Mouse (Mus musculus) heart, postnatal 0 days (tissue): ENCODE data around the gene Rgp1. TPM values are rescaled to one million over a fixed set of nuclear protein-coding genes. Genes with fewer than 3 reads are reported as not detected.
"Not testable (repeated sequence)": the region's sequence is repeated elsewhere in the genome, so short reads cannot be mapped to it uniquely, and the experiment has no call there.

Source experiments
- ATAC-seq: fragments of 200-750 bp; cut with Nextera tagmentation; 2 replicates; pipeline ENCODE4 v1.8.0; 2017; ENCODE audit warnings: low read depth, moderate number of reproducible peaks, moderate library complexity; ENCODE audit not compliant: insufficient read depth
- DNase-seq: peaks from one replicate; pipeline ENCODE4 v3.0.0-alpha.2; 2016; ENCODE audit warnings: low spot score
- H3K27ac ChIP-seq: fragments of 300-500 bp; sonication (generic); 2 replicates; pipeline ENCODE4 v1.5.1; 2014; ENCODE audit warnings: low read depth, mild to moderate bottlenecking
- H3K27me3 ChIP-seq: fragments of 300-500 bp; sonication (generic); 2 replicates; pipeline ENCODE4 v1.6.1; 2014; ENCODE audit warnings: low read length, mixed read lengths; ENCODE audit not compliant: control insufficient read depth, insufficient read depth
- H3K36me3 ChIP-seq: fragments of 300-500 bp; sonication (generic); replicated peaks from 2 replicates; pipeline ENCODE4 v1.6.1; 2014; ENCODE audit warnings: low read length, mixed read lengths; ENCODE audit not compliant: control insufficient read depth, insufficient read depth
- H3K4me1 ChIP-seq: fragments of 300-500 bp; sonication (generic); 2 replicates; pipeline ENCODE4 v1.6.1; 2014; ENCODE audit warnings: antibody characterized with exemption; ENCODE audit not compliant: control insufficient read depth, insufficient read depth
- H3K4me2 ChIP-seq: fragments of 300-500 bp; sonication (generic); 2 replicates; pipeline ENCODE4 v1.6.1; 2014; ENCODE audit warnings: low read depth, mild to moderate bottlenecking, low read length, moderate library complexity
- H3K4me3 ChIP-seq: fragments of 300-500 bp; sonication (generic); 2 replicates; pipeline ENCODE4 v1.5.1; 2014; ENCODE audit warnings: low read depth, low read length
- H3K9ac ChIP-seq: fragments of 300-500 bp; sonication (generic); replicated peaks from 2 replicates; pipeline ENCODE4 v1.6.1; 2014; ENCODE audit warnings: low read depth, low read length, mixed read lengths
- H3K9me3 ChIP-seq: fragments of 300-500 bp; sonication (generic); replicated peaks from 2 replicates; pipeline ENCODE4 v1.6.1; 2016; ENCODE audit warnings: low read length; ENCODE audit not compliant: control insufficient read depth
- CTCF ChIP-seq: IDR thresholded peaks from 2 replicates; pipeline ENCODE4 v1.5.1; 2016; ENCODE audit warnings: antibody characterized with exemption, control low read depth, low read depth
- EP300 ChIP-seq: IDR thresholded peaks from 2 replicates; pipeline ENCODE4 v1.6.1; 2016; ENCODE audit warnings: antibody characterized with exemption, low read depth
- WGBS: fragments of 180-500 bp; shearing (Covaris S2); extraction: QIAGEN DNeasy Blood & Tissue Kit; methylation state at CpG from one replicate; pipeline ENCODE4 v1.1.7; 2014; 5-methylcytosine and 5-hydroxymethylcytosine counted together
- polyA plus RNA-seq: library from polyadenylated mRNA; unstranded; fragments of >200 nt; fragmentation: Nextera tagmentation; extraction: Ambion mirVana; gene quantifications from 2 replicates; pipeline ENCODE4 v1.2.1, GENCODE M21; 2015
- total RNA-seq: library from RNA; depleted of rRNA; stranded (reverse); fragments of >200 nt; gene quantifications from 2 replicates; pipeline ENCODE4 v1.2.3, GENCODE M21; 2014; ENCODE audit warnings: low replicate concordance

The Rgp1 gene
- total and polyA plus RNA-seq, 2 experiments from 2014 or later = 10.8 to 12.4 TPM

DNA sequence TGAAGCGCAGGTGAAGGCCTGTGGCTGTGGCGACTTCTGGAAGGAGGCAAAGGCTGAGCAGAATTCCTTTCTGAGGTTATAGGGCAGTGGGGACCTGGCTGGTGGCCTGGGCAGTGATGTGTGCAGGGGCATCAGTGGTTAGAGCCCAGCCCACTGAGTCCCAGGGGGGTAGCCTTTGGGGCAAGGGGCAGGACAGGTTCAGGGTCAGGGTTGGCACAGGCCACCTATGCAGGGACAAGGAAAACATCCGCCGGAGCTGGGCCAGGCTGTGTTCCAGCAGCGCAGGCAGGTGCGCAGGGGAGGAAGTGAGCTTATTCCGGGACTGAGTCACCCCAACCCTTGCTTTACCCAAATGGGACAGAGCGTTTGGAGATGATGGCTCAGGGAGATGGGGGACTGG is 7.9 kb downstream of the Rgp1 start:
- Histone ChIP-seq H3K4me1 (peaks cover 7% of the 10 kb centered on the region; the same call in 1 of the 2 replicates), H3K4me3 (no peak overlapping the region), H3K27me3 (no peaks in the 10 kb centered on the region), H3K9me3 (no peaks in the 10 kb centered on the region), H3K36me3 (peaks cover 31% of the 10 kb centered on the region), H3K4me2 (no peak overlapping the region), H3K9ac (no peak overlapping the region), H3K27ac (no peak overlapping the region)
- no peak for DNase-seq
- TF ChIP-seq EP300 (no peak), CTCF (no peak)
- no peak for ATAC-seq
- WGBS = 53% methylated on average over 8 of the region's 8 CpGs

DNA sequence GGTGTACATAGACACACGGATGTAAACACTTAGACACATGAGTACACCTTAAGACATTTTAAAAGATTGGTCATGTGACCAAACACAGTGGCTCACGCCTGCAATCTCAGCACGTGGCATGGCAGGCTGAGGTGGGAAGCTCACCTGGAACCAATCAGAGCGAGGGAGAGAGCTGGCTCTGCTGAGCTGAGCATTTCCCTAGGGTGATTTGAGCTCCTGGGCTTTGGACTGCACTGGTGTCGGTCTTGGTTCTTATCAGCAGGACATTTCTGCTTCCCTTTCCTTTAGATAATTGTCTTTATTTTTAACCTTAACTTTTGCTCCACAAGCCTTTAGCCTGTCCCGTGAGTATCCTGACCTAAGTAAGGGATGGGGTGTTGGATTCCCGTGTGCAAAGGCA is 9.2 kb downstream of the Rgp1 start:
- H3K4me3 ChIP-seq = no peak overlapping the region
- H3K27ac ChIP-seq = peak overlapping the region; percentile 63; the same call in 1 of the 2 replicates
- TF ChIP-seq EP300 = peak; percentile 91
- no peak for TF ChIP-seq CTCF
- H3K36me3 ChIP-seq = peaks cover 18% of the 10 kb centered on the region
- H3K27me3 ChIP-seq = no peaks in the 10 kb centered on the region
- no peak overlapping the region for H3K9ac ChIP-seq
- H3K4me2 ChIP-seq = no peak overlapping the region
- H3K9me3 ChIP-seq = no peaks in the 10 kb centered on the region
- DNase-seq (peak; percentile 44), ATAC-seq (peak; percentile 46)
- H3K4me1 ChIP-seq = peaks cover 7% of the 10 kb centered on the region; the same call in 1 of the 2 replicates
- WGBS = 24% methylated on average over 7 of the region's 7 CpGs

DNA sequence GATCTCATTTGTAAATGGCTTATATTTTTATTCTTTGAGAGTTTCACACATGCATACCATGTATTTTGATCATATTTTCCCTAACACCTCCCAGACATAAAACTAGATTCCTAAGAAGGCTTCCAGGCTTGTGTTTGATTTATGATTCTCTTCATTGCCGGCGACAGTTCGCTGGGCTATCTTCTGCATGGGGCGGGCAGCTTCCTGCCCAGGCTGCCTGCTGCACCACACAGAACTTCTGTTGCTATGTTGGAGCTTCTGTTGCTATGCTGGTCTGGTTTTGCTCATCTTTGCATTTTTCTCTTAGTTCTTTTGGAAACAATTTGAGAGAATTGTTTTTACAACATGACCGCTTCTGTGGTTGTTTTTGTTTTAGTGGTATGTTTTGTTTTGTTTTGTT is 13.0 kb downstream of the Rgp1 start:
- ATAC-seq (no peak), DNase-seq (no peak)
- H3K36me3 ChIP-seq = no peaks in the 10 kb centered on the region
- H3K9me3 ChIP-seq = no peaks in the 10 kb centered on the region
- H3K27me3 ChIP-seq = no peaks in the 10 kb centered on the region
- no peak overlapping the region for H3K27ac ChIP-seq
- 61% methylated on average over 5 of the region's 5 CpGs for WGBS
- H3K4me3 ChIP-seq = no peak overlapping the region
- TF ChIP-seq CTCF (no peak), EP300 (no peak)
- H3K9ac ChIP-seq = no peak overlapping the region
- peaks cover 4% of the 10 kb centered on the region; the same call in 1 of the 2 replicates for H3K4me1 ChIP-seq
- no peak overlapping the region for H3K4me2 ChIP-seq

DNA sequence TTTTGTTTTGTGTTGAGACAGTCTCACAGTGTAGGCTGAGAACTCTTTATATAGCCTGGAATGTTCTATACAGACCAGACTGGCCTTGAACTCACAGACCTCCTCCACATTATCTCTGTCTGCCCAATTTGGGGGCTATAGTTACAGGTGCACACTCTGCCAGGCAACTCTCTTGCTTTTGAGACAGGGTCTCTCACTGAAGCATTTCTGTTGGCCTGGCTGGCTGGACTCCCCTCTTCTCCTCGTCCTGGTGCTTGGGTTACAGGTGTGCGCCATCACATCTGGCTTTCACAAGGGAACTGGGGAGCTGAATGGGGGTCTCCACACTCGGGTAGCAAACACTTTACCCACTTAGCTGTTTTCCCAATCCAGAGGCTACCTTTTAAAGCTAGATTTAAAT is 13.4 kb downstream of the Rgp1 start:
- Histone ChIP-seq H3K9me3 (no peaks in the 10 kb centered on the region), H3K9ac (no peak overlapping the region), H3K27ac (no peak overlapping the region), H3K4me1 (peaks cover 3% of the 10 kb centered on the region; the same call in 1 of the 2 replicates), H3K36me3 (no peaks in the 10 kb centered on the region), H3K4me3 (no peak overlapping the region), H3K4me2 (no peak overlapping the region), H3K27me3 (no peaks in the 10 kb centered on the region)
- TF ChIP-seq EP300 = no peak
- TF ChIP-seq CTCF = no peak
- DNase-seq (no peak), ATAC-seq (no peak)
- 64% methylated on average over 3 of the region's 3 CpGs for WGBS

DNA sequence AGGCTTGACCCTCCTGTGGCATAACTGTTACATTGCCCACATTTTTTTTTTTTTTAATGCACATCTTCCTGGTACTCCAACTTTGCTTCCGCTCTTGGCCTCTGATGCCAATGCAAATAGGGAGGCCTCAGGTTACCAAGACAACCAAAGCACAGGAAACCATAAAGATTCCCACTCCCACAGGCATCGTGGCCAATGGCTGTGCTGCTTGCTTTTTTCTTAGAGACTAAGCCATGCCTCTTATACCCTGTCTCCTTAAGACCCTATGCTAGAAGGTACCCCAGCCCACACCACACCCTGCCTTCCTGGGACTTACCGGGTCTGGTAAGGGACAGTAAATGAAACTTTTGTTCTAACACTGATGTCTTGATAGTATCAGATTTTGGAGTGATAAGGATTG is 14.9 kb downstream of the Rgp1 start:
- DNase-seq (no peak), ATAC-seq (no peak)
- no peak overlapping the region for H3K4me3 ChIP-seq
- WGBS = 59% methylated on average over 3 of the region's 3 CpGs
- no peak overlapping the region for H3K4me2 ChIP-seq
- H3K36me3 ChIP-seq = no peaks in the 10 kb centered on the region
- H3K9ac ChIP-seq = no peak overlapping the region
- no peak for TF ChIP-seq CTCF
- TF ChIP-seq EP300 = no peak
- no peaks in the 10 kb centered on the region for H3K9me3 ChIP-seq
- no peaks in the 10 kb centered on the region for H3K27me3 ChIP-seq
- H3K4me1 ChIP-seq = no peaks in the 10 kb centered on the region
- no peak overlapping the region for H3K27ac ChIP-seq

DNA sequence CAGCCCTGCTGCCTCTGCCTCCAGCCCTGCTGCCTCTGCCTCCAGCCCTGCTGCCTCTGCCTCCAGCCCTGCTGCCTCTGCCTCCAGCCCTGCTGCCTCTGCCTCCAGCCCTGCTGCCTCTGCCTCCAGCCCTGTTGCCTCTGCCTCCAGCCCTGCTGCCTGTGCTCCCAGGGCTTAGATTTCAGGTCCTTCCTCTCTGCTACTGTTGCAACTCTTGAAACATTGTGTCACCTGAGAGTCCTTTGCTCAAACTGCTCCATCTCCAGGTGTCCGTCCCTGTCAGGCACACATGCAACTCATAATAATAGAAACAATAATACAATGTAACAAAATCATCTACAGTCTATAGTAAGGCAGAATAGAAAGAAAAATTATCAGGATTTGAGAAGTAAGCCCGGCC is 18.1 kb downstream of the Rgp1 start:
- not testable (repeated sequence) for ATAC-seq, H3K27me3 ChIP-seq, H3K4me1 ChIP-seq, DNase-seq, H3K27ac ChIP-seq, H3K9me3 ChIP-seq, H3K9ac ChIP-seq, H3K36me3 ChIP-seq, H3K4me3 ChIP-seq, H3K4me2 ChIP-seq
- 77% methylated on average over 2 of the region's 2 CpGs for WGBS
